Mouse (Mus musculus): ENCODE measurements around the gene Gopc. TPM values are rescaled to one million over a fixed set of nuclear protein-coding genes. Genes with fewer than 3 reads are reported as not detected.

Gene Gopc
- polyA plus RNA-seq, 1 experiment = 2.6 TPM

- H3K27ac ChIP-seq (ENCODE audit: insufficient read depth, low read depth, low read length) = no peak overlapping the region
- no peaks in the 10 kb centered on the region for H3K27me3 ChIP-seq (ENCODE audit: control insufficient read depth, insufficient read depth, low read length)
- H3K4me1 ChIP-seq (ENCODE audit: control insufficient read depth, insufficient read depth, insufficient read length, low read length) = no peaks in the 10 kb centered on the region
- TF ChIP-seq CTCF (IDR thresholded peaks at IDR 0.05; ENCODE audit: extremely low read depth, insufficient read length, insufficient replicate concordance, low read depth, low read length) (no peak), POLR2A (IDR thresholded peaks at IDR 0.05; ENCODE audit: low read depth, low read length) (no peak)
- WGBS = 28% methylated on average over 2 of the region's 2 CpGs
- H3K36me3 ChIP-seq (ENCODE audit: control insufficient read depth, insufficient read depth, low read length) = no peaks in the 10 kb centered on the region
- no peak overlapping the region for H3K4me3 ChIP-seq (ENCODE audit: low read depth, low read length)
Measured at GRCm38 (mm10) chr10:52376422-52376821, 5.5 kb downstream of the Gopc start.

DNA sequence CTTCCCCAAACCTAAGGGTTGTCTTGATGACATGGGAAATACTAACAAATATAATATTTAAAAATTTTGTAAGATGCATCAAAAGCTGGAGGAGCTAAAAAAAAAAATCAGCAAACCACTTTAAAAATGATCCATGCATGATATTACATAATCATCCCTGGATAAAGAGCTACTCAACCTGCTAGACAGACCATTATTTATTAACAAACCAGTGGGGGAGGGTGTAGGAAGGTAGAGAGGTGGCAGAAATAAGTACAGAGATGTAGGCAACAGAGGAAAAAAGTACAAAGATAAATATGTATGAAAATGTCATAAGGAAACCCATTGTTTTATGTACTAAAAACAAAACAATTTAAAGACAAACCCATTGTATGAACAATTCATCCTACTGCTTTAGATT lies 7.3 kb downstream of the Gopc start:
- no peak for TF ChIP-seq CTCF (IDR thresholded peaks at IDR 0.05; ENCODE audit: extremely low read depth, insufficient read length, insufficient replicate concordance, low read depth, low read length)
- no peak for TF ChIP-seq POLR2A (IDR thresholded peaks at IDR 0.05; ENCODE audit: low read depth, low read length)
- Histone ChIP-seq H3K4me3 (ENCODE audit: low read depth, low read length) (no peak overlapping the region), H3K4me1 (ENCODE audit: control insufficient read depth, insufficient read depth, insufficient read length, low read length) (no peaks in the 10 kb centered on the region), H3K27me3 (ENCODE audit: control insufficient read depth, insufficient read depth, low read length) (no peaks in the 10 kb centered on the region), H3K36me3 (ENCODE audit: control insufficient read depth, insufficient read depth, low read length) (no peaks in the 10 kb centered on the region), H3K27ac (ENCODE audit: insufficient read depth, low read depth, low read length) (no peak overlapping the region)

- TF ChIP-seq POLR2A (IDR thresholded peaks at IDR 0.05; ENCODE audit: low read depth, low read length) (no peak), CTCF (IDR thresholded peaks at IDR 0.05; ENCODE audit: extremely low read depth, insufficient read length, insufficient replicate concordance, low read depth, low read length) (no peak)
- 46% methylated on average over 4 of the region's 4 CpGs for WGBS
- Histone ChIP-seq H3K27me3 (ENCODE audit: control insufficient read depth, insufficient read depth, low read length) (no peaks in the 10 kb centered on the region), H3K27ac (ENCODE audit: insufficient read depth, low read depth, low read length) (no peak overlapping the region), H3K4me1 (ENCODE audit: control insufficient read depth, insufficient read depth, insufficient read length, low read length) (no peaks in the 10 kb centered on the region), H3K4me3 (ENCODE audit: low read depth, low read length) (no peak overlapping the region), H3K36me3 (ENCODE audit: control insufficient read depth, insufficient read depth, low read length) (no peaks in the 10 kb centered on the region)
Measured at GRCm38 (mm10) chr10:52373834-52374233, 8.1 kb downstream of the Gopc start.

DNA sequence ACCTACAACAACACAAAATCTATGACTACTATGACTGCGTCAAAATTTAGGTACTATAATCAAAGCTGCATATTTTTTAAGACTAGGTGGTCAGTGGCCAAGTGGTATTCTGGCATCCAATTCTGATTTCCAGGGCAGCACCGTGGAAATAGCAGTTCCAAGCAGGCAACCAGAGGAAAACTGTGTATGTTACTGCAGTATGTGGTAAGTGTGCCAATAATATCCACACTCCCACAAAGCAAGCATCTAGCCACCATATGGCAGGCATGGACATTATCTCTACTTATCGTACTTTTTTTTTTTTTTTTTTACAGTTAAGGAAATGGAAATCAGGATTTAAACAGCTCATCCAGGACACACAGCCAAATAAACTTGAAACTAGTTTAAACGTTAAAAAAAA lies 13.5 kb downstream of the Gopc start:
- no peak overlapping the region for H3K27ac ChIP-seq (ENCODE audit: insufficient read depth, low read depth, low read length)
- no peaks in the 10 kb centered on the region for H3K4me1 ChIP-seq (ENCODE audit: control insufficient read depth, insufficient read depth, insufficient read length, low read length)
- no peaks in the 10 kb centered on the region for H3K27me3 ChIP-seq (ENCODE audit: control insufficient read depth, insufficient read depth, low read length)
- TF ChIP-seq POLR2A (IDR thresholded peaks at IDR 0.05; ENCODE audit: low read depth, low read length) (no peak), CTCF (IDR thresholded peaks at IDR 0.05; ENCODE audit: extremely low read depth, insufficient read length, insufficient replicate concordance, low read depth, low read length) (no peak)
- WGBS = 61% methylated on average over 4 of the region's 4 CpGs
- 0 out of 2 replicates have a peak, but pooled peaks cover 2% of the 10 kb centered on the region for H3K36me3 ChIP-seq (ENCODE audit: control insufficient read depth, insufficient read depth, low read length)
- no peak overlapping the region for H3K4me3 ChIP-seq (ENCODE audit: low read depth, low read length)

- no peak for TF ChIP-seq POLR2A (IDR thresholded peaks at IDR 0.05; ENCODE audit: low read depth, low read length)
- TF ChIP-seq CTCF (IDR thresholded peaks at IDR 0.05; ENCODE audit: extremely low read depth, insufficient read length, insufficient replicate concordance, low read depth, low read length) = no peak
- WGBS = 90% methylated on average over 9 of the region's 9 CpGs
- Histone ChIP-seq H3K4me3 (ENCODE audit: low read depth, low read length) (no peak overlapping the region), H3K36me3 (ENCODE audit: control insufficient read depth, insufficient read depth, low read length) (peaks cover 5% of the 10 kb centered on the region; the same call in 1 of the 2 replicates), H3K27ac (ENCODE audit: insufficient read depth, low read depth, low read length) (no peak overlapping the region), H3K4me1 (ENCODE audit: control insufficient read depth, insufficient read depth, insufficient read length, low read length) (no peaks in the 10 kb centered on the region), H3K27me3 (ENCODE audit: control insufficient read depth, insufficient read depth, low read length) (no peaks in the 10 kb centered on the region)
Measured at GRCm38 (mm10) chr10:52360862-52361609, 20.9 kb downstream of the Gopc start.

DNA sequence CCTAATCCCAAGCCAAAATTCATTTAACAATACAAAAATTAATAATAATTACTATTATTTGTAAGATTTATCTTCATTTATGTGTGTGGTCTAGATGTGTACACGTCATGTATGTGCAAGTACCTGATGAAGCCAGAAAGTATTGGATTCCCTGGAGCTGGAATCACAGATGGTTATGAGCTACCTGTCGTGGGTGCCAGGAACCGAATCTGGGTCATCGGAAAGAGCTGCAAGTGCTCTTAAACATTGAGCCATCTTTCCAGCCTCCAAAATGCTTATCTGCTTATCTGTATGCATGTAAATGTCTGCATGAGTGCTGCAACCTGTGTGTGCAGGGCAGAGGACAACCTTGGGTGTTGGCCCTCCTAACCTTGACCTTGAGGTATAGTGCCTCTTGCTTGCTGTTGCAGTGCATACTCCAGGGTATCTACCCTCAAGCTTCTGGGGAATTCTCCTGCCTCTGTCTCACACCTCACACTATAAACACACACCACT lies 21.6 kb downstream of the Gopc start:
- WGBS = 96% methylated on average over 4 of the region's 4 CpGs
- no peak overlapping the region for H3K27ac ChIP-seq (ENCODE audit: insufficient read depth, low read depth, low read length)

GRCm38 (mm10) chr10:52358467-52358866 lies 23.5 kb downstream of the Gopc start, which contains the start of gene Gm26741:
Gene Gm26741 (plus strand): TSS chr10:52358767.
- H3K36me3 ChIP-seq (ENCODE audit: control insufficient read depth, insufficient read depth, low read length) = peaks cover 7% of the 10 kb centered on the region; the same call in 1 of the 2 replicates
- no peaks in the 10 kb centered on the region for H3K27me3 ChIP-seq (ENCODE audit: control insufficient read depth, insufficient read depth, low read length)
- H3K4me1 ChIP-seq (ENCODE audit: control insufficient read depth, insufficient read depth, insufficient read length, low read length) = no peaks in the 10 kb centered on the region
- H3K27ac ChIP-seq (ENCODE audit: insufficient read depth, low read depth, low read length) = no peak within 1 kb of the TSS
- 70% methylated on average over 2 of the region's 2 CpGs for WGBS
- no peak within 1 kb of the TSS for H3K4me3 ChIP-seq (ENCODE audit: low read depth, low read length)
- TF ChIP-seq CTCF (IDR thresholded peaks at IDR 0.05; ENCODE audit: extremely low read depth, insufficient read length, insufficient replicate concordance, low read depth, low read length) (no peak), POLR2A (IDR thresholded peaks at IDR 0.05; ENCODE audit: low read depth, low read length) (no peak)

More for the DNA sequence above, 21.6 kb downstream of the Gopc start:
- Histone ChIP-seq H3K27me3 (ENCODE audit: control insufficient read depth, insufficient read depth, low read length) (no peaks in the 10 kb centered on the region), H3K4me1 (ENCODE audit: control insufficient read depth, insufficient read depth, insufficient read length, low read length) (no peaks in the 10 kb centered on the region), H3K36me3 (ENCODE audit: control insufficient read depth, insufficient read depth, low read length) (peaks cover 7% of the 10 kb centered on the region; the same call in 1 of the 2 replicates), H3K4me3 (ENCODE audit: low read depth, low read length) (no peak overlapping the region)
- no peak for TF ChIP-seq CTCF (IDR thresholded peaks at IDR 0.05; ENCODE audit: extremely low read depth, insufficient read length, insufficient replicate concordance, low read depth, low read length)
- no peak for TF ChIP-seq POLR2A (IDR thresholded peaks at IDR 0.05; ENCODE audit: low read depth, low read length)
